Mouse (Mus musculus): ENCODE measurements around the gene Kcns3. TPM values are rescaled to one million over a fixed set of nuclear protein-coding genes. Genes with fewer than 3 reads are reported as not detected.
"Not testable (repeated sequence)": the region's sequence is repeated elsewhere in the genome, so short reads cannot be mapped to it uniquely, and the experiment has no call there.

Kcns3 gene
- total RNA-seq, 2 experiments from 2014 or later, result not detected

GRCm38 (mm10) chr12:11088626-11089372 is 62.1 kb downstream of the Kcns3 start:
- no peak for ATAC-seq (replicated peaks; ENCODE audit: low FRiP score, low TSS enrichment, poor library complexity, severe bottlenecking)

DNA sequence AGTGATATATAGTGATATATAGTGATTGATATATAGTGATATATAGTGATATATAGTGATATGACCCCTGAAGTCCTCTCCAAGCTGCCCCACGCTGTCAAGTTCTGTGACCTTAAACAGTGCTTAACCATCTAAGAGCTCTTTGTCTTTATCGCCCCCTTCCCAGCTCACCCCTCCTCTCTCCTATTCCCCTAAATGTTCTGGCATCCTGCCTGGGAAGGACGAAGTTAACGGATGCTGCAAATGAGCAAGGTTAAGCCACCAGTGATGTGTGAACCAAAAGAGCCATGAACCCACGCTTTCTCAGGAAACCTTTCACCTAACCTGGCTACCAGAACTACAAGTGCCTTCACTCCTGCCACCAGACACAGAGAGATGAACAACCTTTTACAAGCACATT is 64.0 kb downstream of the Kcns3 start:
- ATAC-seq (replicated peaks; ENCODE audit: low FRiP score, low TSS enrichment, poor library complexity, severe bottlenecking), result no peak

DNA sequence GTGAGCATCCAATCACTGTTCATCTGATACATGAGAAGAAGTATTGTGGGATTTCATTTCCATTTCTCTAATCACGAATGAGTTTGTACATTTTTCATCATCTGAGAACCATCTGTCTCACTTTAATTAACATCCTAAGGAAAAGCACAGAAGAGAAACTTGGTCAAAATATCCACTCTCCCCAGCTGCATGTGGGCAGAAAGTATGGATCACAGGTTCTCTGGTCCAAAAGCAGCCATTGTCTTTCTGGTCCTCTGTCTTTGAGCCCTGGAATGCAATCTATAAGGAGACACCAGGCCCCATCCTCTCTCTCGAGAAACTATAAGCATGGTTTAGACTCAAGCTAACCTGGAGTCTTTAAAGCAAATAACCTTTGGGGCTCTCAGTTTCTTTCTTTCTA is 79.8 kb downstream of the Kcns3 start:
- ATAC-seq (replicated peaks; ENCODE audit: low FRiP score, low TSS enrichment, poor library complexity, severe bottlenecking), result no peak

DNA sequence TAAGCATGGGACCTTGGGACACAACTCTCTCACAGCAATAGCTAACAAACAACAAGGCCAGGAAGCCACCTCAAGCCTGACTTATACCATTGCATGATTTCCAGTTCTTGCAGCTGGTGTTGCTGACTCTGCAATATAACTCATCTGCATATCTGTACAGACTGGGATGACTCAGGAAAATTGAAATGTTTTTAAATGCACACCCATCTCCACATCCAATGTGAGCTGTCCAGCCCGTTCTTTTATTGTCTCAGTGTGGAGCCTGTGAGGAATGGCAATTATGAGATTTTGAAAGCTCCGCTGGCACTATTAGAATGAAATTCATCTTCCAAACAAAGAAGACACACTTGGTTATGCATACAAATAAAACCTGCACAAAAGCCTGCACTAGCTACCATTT is 84.0 kb downstream of the Kcns3 start:
- no peak for ATAC-seq (replicated peaks; ENCODE audit: low FRiP score, low TSS enrichment, poor library complexity, severe bottlenecking)

DNA sequence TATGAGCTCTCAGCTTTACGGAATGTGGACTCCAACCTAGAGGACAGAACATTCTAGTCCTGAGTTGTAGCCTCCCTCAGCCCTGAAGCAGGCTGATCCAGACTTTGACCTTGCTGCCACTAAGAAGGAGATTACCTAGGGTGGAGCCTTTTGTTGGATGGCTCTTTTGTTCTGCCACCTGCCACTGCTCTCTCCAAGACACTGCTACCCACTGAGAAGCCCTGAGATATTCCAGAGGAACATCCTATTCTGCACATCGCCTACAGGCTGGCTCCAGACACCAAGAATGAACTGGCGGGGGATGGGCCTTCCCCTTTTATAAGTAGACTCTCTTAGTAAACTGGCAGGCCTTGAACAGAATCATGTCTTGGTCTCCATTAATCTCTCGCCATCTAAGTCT is 98.2 kb downstream of the Kcns3 start:
- not testable (repeated sequence) for ATAC-seq (replicated peaks; ENCODE audit: low FRiP score, low TSS enrichment, poor library complexity, severe bottlenecking)

DNA sequence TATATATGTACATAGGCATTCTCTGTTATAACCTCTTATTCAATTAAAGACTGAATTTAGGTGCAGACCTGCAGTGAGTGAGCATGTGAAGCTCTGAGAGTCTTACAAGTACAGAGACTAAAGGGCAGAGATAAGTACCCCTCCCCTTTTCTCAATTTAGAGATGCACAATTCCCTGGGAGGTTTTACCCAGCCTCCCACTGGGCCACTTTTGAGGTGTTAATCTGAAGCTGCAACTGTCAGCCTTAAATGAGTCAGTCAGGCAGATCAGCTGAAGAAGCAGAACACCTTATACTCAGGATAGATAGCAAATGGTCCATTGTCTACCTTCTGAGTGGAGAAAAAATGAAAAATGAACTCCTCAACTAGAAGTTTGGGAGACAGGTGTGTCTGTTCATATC is 109.0 kb downstream of the Kcns3 start:
- ATAC-seq (replicated peaks; ENCODE audit: low FRiP score, low TSS enrichment, poor library complexity, severe bottlenecking), result no peak

Other genes starting within 250 kb of the Kcns3 start
- not detected in 2 replicates for gene Msgn1, start 57.9 kb upstream of the Kcns3 start, total RNA-seq (2014; fragmentation: Nextera tagmentation)
- not detected in 2 replicates for gene Msgn1, start 57.9 kb upstream of the Kcns3 start, total RNA-seq (2017)
- gene Gen1, start 114.7 kb upstream of the Kcns3 start, total RNA-seq (2014; fragmentation: Nextera tagmentation), result 21.7 and 31.0 TPM in 2 replicates
- gene Gen1, start 114.7 kb upstream of the Kcns3 start, total RNA-seq (2017), result 18.9 and 28.7 TPM in 2 replicates
- gene Smc6, start 114.8 kb upstream of the Kcns3 start, total RNA-seq (2014; fragmentation: Nextera tagmentation), result 55.9 and 85.4 TPM in 2 replicates
- 108 and 145 TPM in 2 replicates for gene Smc6, start 114.8 kb upstream of the Kcns3 start, total RNA-seq (2017)

Measured in megakaryocyte-erythroid progenitor cell, adult 5-6 weeks (primary cell).